In genomic region chr5:20843816-20844215, GRCm38 (mm10) we compare ENCODE assay signal across 22 mouse cellular contexts. TPM values are rescaled to one million over a fixed set of nuclear protein-coding genes. Genes with fewer than 3 reads are reported as not detected.
A peak's percentile ranks its signal among the peaks of the same experiment; 100 is the strongest.
DNase-seq lines count a peak whose midpoint lies in the region; ATAC-seq lines count a peak whose summit lies in the region.
"Had no signal": no experiment of that assay in that cellular context is flagged by ENCODE, and none has a peak within 500 bp of the region (broad histone marks: within the 10 kb centered on the region; RNA-seq: fewer than 3 reads in every experiment).

No protein-coding gene starts in this region.

- WGBS in forebrain, embryonic 13.5 days = 48% methylated on average over 2 of the region's 2 CpGs
- 64% methylated on average over 2 of the region's 2 CpGs for WGBS in forebrain, embryonic 11.5 days
- WGBS in forebrain, embryonic 16.5 days = 19% methylated on average over 2 of the region's 2 CpGs

- ATAC-seq in forebrain, embryonic 13.5 days = peak; percentile 76
- ATAC-seq in forebrain, embryonic 11.5 days (replicated peaks; ENCODE audit: low FRiP score) = no peak
- ATAC-seq in forebrain, embryonic 16.5 days = peak; percentile 88
- ATAC-seq: activated CD4-positive, CD25-positive, alpha-beta regulatory T cell, adult 4 months; intestine, embryonic 16.5 days; Patski had no signal

- peaks cover 10% of the 10 kb centered on the region; the same call in 1 of the 2 replicates for H3K4me1 ChIP-seq in forebrain, embryonic 13.5 days
- H3K4me1 ChIP-seq in forebrain, embryonic 11.5 days (replicated peaks; ENCODE audit: control insufficient read depth, insufficient read depth, low read length) = no peaks in the 10 kb centered on the region
- H3K4me1 ChIP-seq in forebrain, embryonic 16.5 days (replicated peaks; ENCODE audit: control insufficient read depth, insufficient read depth, low read length) = 0 out of 2 replicates have a peak, but pooled peaks cover 5% of the 10 kb centered on the region
- H3K4me1 ChIP-seq: hindbrain, embryonic 10.5 days had no signal

- H3K9me3 ChIP-seq in forebrain, embryonic 13.5 days (replicated peaks) = no peaks in the 10 kb centered on the region
- no peaks in the 10 kb centered on the region for H3K9me3 ChIP-seq in forebrain, embryonic 11.5 days (ENCODE audit: control insufficient read depth, low read length)
- no peaks in the 10 kb centered on the region for H3K9me3 ChIP-seq in forebrain, embryonic 16.5 days (ENCODE audit: control insufficient read depth, low read length)
- H3K9me3 ChIP-seq: embryonic facial prominence, embryonic 12.5 days; heart, embryonic 12.5 days; hindbrain, embryonic 10.5 days had no signal

- H3K27ac ChIP-seq in forebrain, embryonic 13.5 days = no peak overlapping the region
- H3K27ac ChIP-seq in forebrain, embryonic 11.5 days (ENCODE audit: low read depth, low read length) = no peak overlapping the region
- no peak overlapping the region for H3K27ac ChIP-seq in forebrain, embryonic 16.5 days (ENCODE audit: low read length)
- H3K27ac ChIP-seq: embryonic facial prominence, embryonic 12.5 days; gastrocnemius, adult 2 months; hindbrain, embryonic 10.5 days; hindbrain, embryonic 14.5 days had no signal

- no peak overlapping the region for H3K4me2 ChIP-seq in forebrain, embryonic 13.5 days
- no peak overlapping the region for H3K4me2 ChIP-seq in forebrain, embryonic 11.5 days (ENCODE audit: low read depth, low read length, severe bottlenecking)
- no peak overlapping the region for H3K4me2 ChIP-seq in forebrain, embryonic 16.5 days (ENCODE audit: low read length)
- H3K4me2 ChIP-seq: embryonic facial prominence, embryonic 12.5 days; heart, embryonic 12.5 days; hindbrain, embryonic 14.5 days had no signal

- no peak overlapping the region for H3K9ac ChIP-seq in forebrain, embryonic 13.5 days
- H3K9ac ChIP-seq in forebrain, embryonic 11.5 days (ENCODE audit: low read length) = no peak overlapping the region
- H3K9ac ChIP-seq in forebrain, embryonic 16.5 days (replicated peaks; ENCODE audit: low read depth, low read length) = no peak overlapping the region
- H3K9ac ChIP-seq: embryonic facial prominence, embryonic 12.5 days; heart, embryonic 12.5 days; hindbrain, embryonic 14.5 days had no signal

- no peak overlapping the region for H3K4me3 ChIP-seq in forebrain, embryonic 13.5 days
- H3K4me3 ChIP-seq in forebrain, embryonic 11.5 days (ENCODE audit: low read depth, low read length) = no peak overlapping the region
- H3K4me3 ChIP-seq in forebrain, embryonic 16.5 days (replicated peaks; ENCODE audit: low read length) = no peak overlapping the region
- H3K4me3 ChIP-seq: embryonic facial prominence, embryonic 12.5 days; gastrocnemius, adult 2 months; heart, embryonic 12.5 days; hindbrain, embryonic 10.5 days had no signal

- no peaks in the 10 kb centered on the region for H3K27me3 ChIP-seq in forebrain, embryonic 13.5 days
- H3K27me3 ChIP-seq in forebrain, embryonic 11.5 days (ENCODE audit: control insufficient read depth, insufficient read depth, low read length) = no peaks in the 10 kb centered on the region
- H3K27me3 ChIP-seq in forebrain, embryonic 16.5 days (replicated peaks; ENCODE audit: control insufficient read depth, insufficient read depth, low read length) = no peaks in the 10 kb centered on the region
- H3K27me3 ChIP-seq: CH12.LX; embryonic facial prominence, embryonic 12.5 days; heart, embryonic 12.5 days; Patski had no signal

- H3K36me3 ChIP-seq in forebrain, embryonic 13.5 days (ENCODE audit: poor library complexity, severe bottlenecking) = no peaks in the 10 kb centered on the region
- H3K36me3 ChIP-seq in forebrain, embryonic 11.5 days (ENCODE audit: control insufficient read depth, insufficient read depth, low read length) = no peaks in the 10 kb centered on the region
- H3K36me3 ChIP-seq in forebrain, embryonic 16.5 days (ENCODE audit: control insufficient read depth, insufficient read depth) = no peaks in the 10 kb centered on the region
- H3K36me3 ChIP-seq: embryonic facial prominence, embryonic 12.5 days; heart, embryonic 12.5 days; hindbrain, embryonic 10.5 days had no signal

- DNase-seq in forebrain, embryonic 11.5 days (ENCODE audit: low spot score) = no peak
- peak; percentile 72 for DNase-seq in brain, adult 2 months (ENCODE audit: low read depth, low spot score)
- DNase-seq in brain, embryonic 18.5 days (ENCODE audit: low read depth, low spot score) = peak; percentile 16
- DNase-seq in cerebellum, postnatal 4 days (ENCODE audit: low spot score in 2 of 2) = no peak
- no peak for DNase-seq in thymus, postnatal 14 days
- DNase-seq: adrenal gland, postnatal 25 days; cerebellum, adult 18-20 months; cerebellum, adult 9-11 months; cerebellum, postnatal 36 days; gastrocnemius, adult 2 months; gastrocnemius, postnatal 25 days; kidney, adult 8-10 months had no signal

RNA-seq across cellular contexts. Expression of gene Phtf2, which starts 38.1 kb away (rescaled TPM):
- 20.7 and 22.5 TPM in 2 replicates for polyA plus RNA-seq in forebrain, embryonic 13.5 days (2015; fragmentation: Nextera tagmentation; extraction: Ambion mirVana)
- 25.2 and 25.5 TPM in 2 replicates for polyA plus RNA-seq in forebrain, embryonic 11.5 days (2014; fragmentation: Nextera tagmentation; extraction: Ambion mirVana)
- polyA plus RNA-seq in forebrain, embryonic 16.5 days (2015; fragmentation: Nextera tagmentation; extraction: Ambion mirVana) = 28.8 and 29.0 TPM in 2 replicates

RNA-seq across cellular contexts. Expression of gene Tmem60, which starts 38.2 kb away (rescaled TPM):
- 66.8 and 69.4 TPM in 2 replicates for polyA plus RNA-seq in forebrain, embryonic 13.5 days (2015; fragmentation: Nextera tagmentation; extraction: Ambion mirVana)
- 53.7 and 57.7 TPM in 2 replicates for polyA plus RNA-seq in forebrain, embryonic 11.5 days (2014; fragmentation: Nextera tagmentation; extraction: Ambion mirVana)
- 60.9 and 62.6 TPM in 2 replicates for polyA plus RNA-seq in forebrain, embryonic 16.5 days (2015; fragmentation: Nextera tagmentation; extraction: Ambion mirVana)

Comparison
In these comparisons a context has a peak if more than half of its experiments do, and no peak if none do; other contexts are left out.
1. DNase-seq: peak in brain, adult 2 months (single experiment) and brain, embryonic 18.5 days (single experiment); none in forebrain, embryonic 11.5 days (single experiment), cerebellum, postnatal 4 days (0 of 2) and thymus, postnatal 14 days (single experiment).